Mouse (Mus musculus) layer of hippocampus, postnatal 25 days (tissue): Measurements from ENCODE around the gene Arntl2. TPM values are rescaled to one million over a fixed set of nuclear protein-coding genes. Genes with fewer than 3 reads are reported as not detected.
"Not testable (repeated sequence)": the region's sequence is repeated elsewhere in the genome, so short reads cannot be mapped to it uniquely, and the experiment has no call there.

Experiments used
- DNase-seq, 2 experiments: peaks; one replicate each; pipeline ENCODE4 v3.0.0; 2022; ENCODE audit warnings: mixed read lengths in 2 of 2, low spot score in 1 of 2; ENCODE audit errors: extremely low spot score in 1 of 2
- total RNA-seq, 2 experiments: library from RNA; stranded (reverse); gene quantifications; 2 replicates each; pipeline ENCODE4 v1.2.3; 2021

The Arntl2 gene
- total RNA-seq, 2 experiments from 2014 or later: 4.9 to 8.8 TPM

DNA sequence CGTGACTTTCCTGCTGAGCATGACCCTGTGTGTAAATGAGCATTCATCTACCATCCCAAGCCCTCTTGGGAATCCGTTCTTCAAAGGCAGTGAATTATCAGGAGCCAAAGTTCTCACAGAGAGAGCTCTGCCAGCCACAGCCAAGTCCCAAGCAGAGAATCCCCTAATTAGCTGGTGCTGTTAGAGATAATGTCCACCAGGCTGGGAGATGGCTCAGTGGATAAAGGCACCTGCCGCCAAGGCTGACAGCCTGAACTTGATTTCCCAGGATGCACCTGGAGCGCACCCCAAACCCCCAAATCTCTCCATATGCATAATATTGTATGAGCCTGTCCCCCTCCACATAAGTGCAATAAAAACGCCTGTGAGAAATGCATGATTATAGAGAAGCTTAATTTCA is 49.5 kb downstream of the Arntl2 start:
- DNase-seq: no peak

DNA sequence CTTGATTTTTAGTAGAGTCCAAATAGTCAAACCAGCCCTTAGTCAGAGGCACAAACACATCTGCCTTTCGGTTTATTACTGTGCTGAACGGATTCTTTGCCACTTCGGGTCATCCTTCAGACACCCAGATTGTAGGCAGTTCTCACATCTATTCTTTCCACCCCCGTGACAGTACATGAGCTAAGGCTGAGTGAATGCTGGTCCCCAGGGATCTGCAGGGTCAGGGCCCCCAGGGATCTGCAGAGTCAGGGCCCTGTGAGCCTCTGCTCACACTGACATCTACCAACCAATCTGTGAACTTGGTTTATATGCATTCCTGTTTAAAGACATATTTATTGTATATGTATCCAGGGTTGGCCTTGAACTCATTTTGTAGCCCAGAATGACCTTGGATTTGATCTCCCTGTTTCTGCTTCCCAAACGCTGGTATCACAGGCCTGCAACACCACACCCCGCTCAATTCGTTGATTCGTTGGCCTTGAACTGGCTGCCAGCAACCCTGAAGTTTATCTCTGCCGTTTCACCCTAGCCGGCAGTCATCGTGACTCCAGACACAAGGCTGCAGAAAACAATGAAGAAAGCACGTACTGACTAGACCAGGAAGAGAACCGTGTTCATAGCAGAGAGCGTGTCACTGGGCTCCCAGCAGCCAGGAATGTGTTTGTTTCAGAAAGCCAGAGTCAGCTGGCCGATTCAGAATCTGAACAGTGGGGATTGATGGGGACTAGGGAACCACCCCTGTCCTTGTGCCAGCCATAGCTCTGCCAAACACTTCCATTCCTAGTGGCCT is 50.3 kb downstream of the Arntl2 start:
- DNase-seq: no peak

DNA sequence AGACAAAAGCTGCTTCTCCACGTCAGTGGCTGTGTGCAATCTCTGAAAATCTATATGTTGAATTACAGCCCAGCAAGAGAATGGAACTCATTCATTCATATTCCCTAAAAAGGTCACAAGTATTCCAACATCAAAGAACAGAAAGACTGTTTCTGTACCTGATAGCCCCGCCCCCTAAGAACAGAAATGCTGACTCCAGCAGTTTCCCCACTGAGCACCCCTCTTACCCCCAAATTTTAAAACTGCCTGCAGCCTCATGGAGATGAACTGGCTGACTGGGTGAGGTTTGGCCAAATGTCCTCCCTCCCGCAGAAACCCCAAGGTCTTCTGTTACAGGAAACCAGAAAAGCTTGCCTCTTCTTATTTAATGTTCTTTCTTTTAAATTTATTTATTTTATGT is 51.5 kb downstream of the Arntl2 start:
- no peak for DNase-seq

GRCm38 (mm10) chr6:146848281-146848680 is 52.4 kb downstream of the Arntl2 start:
- no peak for DNase-seq

DNA sequence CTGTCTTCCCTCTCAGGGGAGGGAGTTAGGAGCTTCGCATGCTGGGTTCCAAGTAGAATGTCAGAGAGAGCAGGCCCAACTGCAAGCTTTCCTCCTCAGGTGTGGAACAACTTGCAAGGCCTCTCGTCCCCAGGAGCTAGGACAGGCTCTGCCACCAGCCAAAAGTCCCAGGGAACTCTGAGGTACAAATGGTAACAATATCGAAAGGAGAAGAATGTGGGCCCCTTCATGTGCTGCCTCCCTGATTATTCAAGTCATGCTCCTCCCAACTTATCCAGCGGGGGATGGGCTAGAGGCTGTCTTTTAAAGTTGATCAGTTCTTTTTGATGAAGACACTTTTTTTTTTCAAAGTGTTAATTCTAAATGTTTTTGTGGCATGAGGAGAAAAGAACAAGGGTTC is 54.2 kb downstream of the Arntl2 start, which contains the start of gene Smco2:
Gene Smco2 (plus strand): TSS at position 55 of the 400 bp plus-strand sequence.
- DNase-seq: no peak

- no peak for DNase-seq
Observed at GRCm38 (mm10) chr6:146851916-146852315, 56.1 kb downstream of the Arntl2 start.

DNA sequence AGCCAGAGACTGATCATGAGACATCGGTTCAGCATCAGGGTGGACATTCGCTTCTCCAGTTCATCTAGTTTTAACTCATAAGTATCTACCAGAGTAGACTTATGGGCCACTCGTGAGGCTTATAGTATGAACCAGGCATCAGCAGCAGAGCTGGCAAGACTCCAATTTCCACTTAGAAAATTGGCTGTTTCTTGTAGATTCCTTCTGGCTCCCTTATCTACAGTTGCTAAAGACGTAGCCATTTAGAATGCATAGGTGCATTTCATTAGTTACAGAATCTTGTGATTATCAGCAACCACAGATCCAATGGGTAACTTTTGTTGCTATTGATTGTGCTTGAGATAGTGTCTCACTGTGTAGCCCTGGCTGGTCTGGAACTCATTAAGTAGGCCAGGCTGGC is 56.9 kb downstream of the Arntl2 start:
- no peak for DNase-seq

- DNase-seq: no peak
Observed at GRCm38 (mm10) chr6:146855185-146855584, 59.3 kb downstream of the Arntl2 start.

DNA sequence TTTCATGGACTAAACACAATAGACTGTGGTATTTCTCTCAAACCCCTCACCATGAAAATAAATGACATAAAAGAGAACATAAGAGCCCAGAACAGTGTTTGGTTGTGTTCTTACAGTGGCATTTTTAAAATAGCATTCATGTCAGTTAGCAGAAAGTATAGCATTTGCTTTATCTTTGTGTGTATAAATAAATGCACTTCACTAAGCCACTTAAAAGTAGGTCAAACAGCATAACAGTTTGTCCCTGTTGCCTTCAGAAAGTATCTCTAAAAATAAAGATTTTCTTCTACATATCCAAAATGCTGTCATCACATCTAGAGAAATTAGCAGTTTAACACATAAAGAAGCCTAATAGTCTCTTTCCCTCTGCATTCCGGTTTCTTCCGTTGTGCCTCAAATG is 61.5 kb downstream of the Arntl2 start:
- no peak for DNase-seq

GRCm38 (mm10) chr6:146863154-146863553 is 67.3 kb downstream of the Arntl2 start:
- no peak for DNase-seq

DNA sequence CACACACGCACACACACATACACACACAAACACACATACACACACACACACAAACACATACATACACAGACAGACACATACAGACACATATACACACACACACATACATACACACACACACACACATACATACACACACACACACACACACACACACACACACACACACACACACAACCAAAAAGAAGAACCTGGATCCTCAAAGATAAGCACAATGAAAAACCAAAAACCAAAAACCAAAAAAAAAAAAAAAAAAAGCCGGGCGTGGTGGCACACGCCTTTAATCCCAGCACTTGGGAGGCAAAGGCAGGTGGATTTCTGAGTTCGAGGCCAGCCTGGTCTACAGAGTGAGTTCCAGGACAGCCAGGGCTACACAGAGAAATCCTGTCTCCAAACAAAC is 68.5 kb downstream of the Arntl2 start:
- not testable (repeated sequence) for DNase-seq

- no peak for DNase-seq
Observed at GRCm38 (mm10) chr6:146865701-146866100, 69.8 kb downstream of the Arntl2 start.

- DNase-seq: no peak
Observed at GRCm38 (mm10) chr6:146871975-146872374, 76.1 kb downstream of the Arntl2 start.

DNA sequence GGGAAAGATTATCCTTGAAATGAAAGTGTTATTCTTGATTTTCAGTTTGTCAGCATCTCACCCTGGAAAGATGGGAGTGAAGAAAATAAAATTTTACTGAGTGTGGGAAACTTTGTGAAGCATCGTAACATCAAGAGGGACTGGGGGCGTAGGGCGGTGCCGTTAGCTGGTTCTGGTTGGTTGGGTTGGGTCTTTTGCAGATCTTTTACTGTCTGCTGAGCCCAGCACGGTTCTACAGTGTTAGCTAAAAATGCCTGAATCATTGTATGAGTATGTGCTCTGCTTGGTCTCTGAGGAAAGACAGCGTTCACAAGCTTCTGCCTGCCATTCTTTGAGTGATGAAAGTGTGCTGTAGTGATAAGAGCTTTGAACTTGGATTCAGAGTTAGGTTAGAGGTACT is 78.6 kb downstream of the Arntl2 start:
- DNase-seq: no peak

DNA sequence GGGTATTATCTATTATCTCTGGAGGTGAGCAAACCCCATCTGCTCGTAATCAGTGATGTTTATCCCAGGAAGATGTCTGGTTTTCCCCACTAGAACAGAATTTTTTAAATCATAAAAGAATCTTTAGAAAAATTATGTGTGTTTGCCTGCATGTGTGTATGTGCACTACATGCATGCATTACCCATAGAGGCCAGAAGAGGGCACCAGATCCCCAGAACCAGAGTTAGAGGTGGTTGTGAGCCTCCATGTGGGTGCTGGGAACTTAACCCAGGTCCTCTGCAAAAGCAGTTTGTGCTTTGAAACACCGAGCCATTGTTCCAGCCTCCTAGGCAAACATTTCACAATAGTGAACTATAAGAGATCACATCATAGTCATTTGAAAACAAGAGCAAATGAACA is 81.0 kb downstream of the Arntl2 start:
- DNase-seq: no peak

GRCm38 (mm10) chr6:146877425-146878045 is 81.7 kb downstream of the Arntl2 start:
- peak; percentile 17 to 29 for DNase-seq

DNA sequence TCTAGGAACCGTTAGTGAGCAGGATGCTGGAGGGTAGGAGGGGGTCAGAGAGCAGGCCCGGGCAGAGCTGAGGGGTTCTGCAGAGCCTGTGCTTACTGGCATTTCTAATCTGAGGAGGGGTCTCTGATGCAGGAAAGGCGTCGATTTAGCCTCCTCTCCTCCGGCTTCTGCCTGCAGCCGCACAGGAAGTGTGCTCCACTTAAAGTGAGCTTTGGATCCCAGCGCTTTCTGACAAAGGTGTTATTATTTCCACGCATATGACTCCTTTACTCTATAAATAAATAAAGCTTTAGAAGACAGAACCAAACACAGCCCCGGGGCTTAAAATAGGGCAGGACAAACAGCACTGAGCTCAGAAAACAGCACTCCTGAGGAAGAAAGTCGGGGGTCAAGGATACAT is 83.1 kb downstream of the Arntl2 start:
- DNase-seq: no peak

DNA sequence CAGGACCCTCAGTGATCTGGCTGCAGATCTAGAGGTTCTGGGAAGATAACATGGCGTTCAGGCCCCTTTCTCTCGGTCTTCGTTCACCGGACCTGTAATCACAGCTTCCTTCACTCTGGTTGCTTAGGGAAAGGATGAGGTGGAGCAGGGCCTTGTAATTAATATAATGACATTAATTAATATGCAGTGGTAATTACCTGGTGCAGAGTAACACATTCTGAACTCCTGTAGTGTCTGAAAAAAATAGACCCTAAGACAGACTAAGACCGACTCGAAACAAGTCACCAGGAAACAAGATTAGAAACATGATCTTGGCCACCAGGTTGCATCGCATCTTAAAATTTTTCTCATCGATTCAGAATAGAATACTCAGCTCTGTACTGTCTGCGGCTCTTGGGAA is 84.0 kb downstream of the Arntl2 start:
- DNase-seq: no peak

DNA sequence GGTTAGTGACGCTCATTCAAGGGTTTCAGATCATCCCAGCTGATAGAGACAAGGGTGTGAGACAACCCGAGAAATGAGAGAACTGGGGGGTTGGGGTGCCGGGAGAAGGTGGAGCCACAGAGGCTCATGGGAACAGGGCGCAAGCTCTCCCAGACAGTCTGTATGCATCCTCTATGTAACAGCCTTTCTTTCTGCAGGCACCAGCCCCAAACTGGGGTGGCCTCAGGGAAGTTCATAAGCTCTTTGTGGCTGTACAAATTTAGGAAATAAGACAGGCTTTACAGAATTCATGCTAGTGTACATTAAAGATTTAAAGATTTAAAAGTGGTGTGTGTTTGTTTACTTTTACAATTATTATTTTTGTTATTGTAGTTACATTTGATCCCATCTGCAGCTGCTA is 84.4 kb downstream of the Arntl2 start:
- DNase-seq: no peak

DNA sequence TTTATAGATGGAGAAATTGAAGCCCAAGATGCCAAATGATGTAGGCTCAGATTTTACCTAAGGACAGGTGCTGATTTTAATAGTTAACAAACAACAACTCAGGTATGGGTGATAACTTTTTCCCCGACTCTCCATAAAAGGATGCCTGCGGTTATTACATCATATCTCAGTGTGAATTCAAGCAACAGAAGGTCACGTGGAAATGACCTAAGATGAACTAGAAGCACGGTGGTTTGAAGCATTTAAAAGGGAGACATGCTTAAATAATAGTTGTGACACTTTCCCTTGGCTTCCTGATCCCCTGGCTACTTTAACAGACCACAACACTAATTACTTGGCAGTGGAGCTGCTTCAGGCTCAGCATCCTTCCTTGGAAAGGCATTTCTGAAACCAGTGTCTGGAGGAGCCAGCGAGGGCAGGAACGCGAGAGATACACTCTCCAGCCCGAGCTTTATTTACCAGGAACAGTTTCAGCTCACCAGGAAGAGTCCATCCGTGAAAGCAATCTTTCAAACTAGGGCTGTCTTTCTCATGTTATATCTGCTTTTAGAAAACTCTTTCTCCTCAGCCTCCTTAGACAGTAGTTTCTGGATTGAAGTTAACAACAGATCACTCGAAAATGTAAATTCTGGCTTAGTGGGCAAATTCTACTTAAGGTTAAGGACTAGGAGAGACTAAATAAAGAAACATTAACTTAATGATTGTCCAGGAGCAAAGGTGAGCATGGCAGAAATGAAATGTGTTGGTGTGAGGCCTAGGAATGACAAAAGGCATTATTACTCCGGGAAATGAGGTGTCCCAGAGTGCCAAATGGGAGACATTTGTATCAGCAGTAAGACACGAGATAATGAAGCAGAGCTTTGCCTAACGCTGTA is 86.3 kb downstream of the Arntl2 start:
- DNase-seq: no peak
